Comparison of ENCODE assay signal across 31 mouse cellular contexts in the genomic region with DNA sequence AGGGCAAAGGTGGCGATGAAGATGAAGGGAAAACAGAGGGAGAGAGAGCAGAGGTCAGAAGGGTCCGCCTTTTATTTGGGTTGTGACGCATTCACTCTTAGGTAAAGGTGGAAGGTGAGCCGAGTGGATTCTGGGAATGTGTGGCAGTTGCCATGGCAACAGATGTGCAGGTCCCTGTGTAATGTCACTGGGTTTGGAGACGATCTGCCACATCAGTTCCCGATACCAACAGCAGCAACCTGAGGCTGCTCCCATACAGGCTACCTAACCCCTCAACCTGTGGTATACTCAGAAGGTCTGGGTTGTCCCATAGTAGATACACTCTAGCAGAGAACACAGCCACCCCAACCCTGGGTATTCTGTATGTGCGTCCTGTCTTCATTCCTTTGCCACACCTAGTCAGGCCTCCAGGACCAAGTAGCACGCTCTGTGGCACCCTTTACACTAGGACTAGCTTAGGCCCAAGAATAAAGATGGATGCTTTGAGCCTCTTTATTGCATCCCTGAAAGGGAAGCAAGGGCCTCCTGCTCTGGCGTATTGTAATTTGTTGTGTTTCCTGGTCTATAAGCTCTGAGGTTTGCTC. TPM values are rescaled to one million over a fixed set of nuclear protein-coding genes. Genes with fewer than 3 reads are reported as not detected.
A peak's percentile ranks its signal among the peaks of the same experiment; 100 is the strongest.
DNase-seq lines count a peak whose midpoint lies in the region; ATAC-seq and TF ChIP-seq lines count a peak whose summit lies in the region.
"Had no signal": no experiment of that assay in that cellular context is flagged by ENCODE, and none has a peak within 500 bp of the region (broad histone marks: within the 10 kb centered on the region; RNA-seq: fewer than 3 reads in every experiment).

No protein-coding gene starts in this region.

- no peak for TF ChIP-seq POLR2A in brain, embryonic 14.5 days (IDR thresholded peaks at IDR 0.05; ENCODE audit: borderline replicate concordance, extremely low read depth, insufficient read depth, insufficient read length, poor library complexity, severe bottlenecking)
- no peak for TF ChIP-seq POLR2A in thymus, adult 2 months (IDR thresholded peaks at IDR 0.05; ENCODE audit: control insufficient read depth, extremely low read depth, insufficient read depth, low read length, poor library complexity)

- no peak overlapping the region for H3K27ac ChIP-seq in midbrain, embryonic 10.5 days (replicated peaks)
- no peak overlapping the region for H3K27ac ChIP-seq in midbrain, embryonic 13.5 days
- H3K27ac ChIP-seq in midbrain, postnatal 0 days (ENCODE audit: low read depth, low read length): no peak overlapping the region
- no peak overlapping the region for H3K27ac ChIP-seq in thymus, adult 2 months (ENCODE audit: control insufficient read depth, insufficient read depth, low read length)
- H3K27ac ChIP-seq: embryonic facial prominence, embryonic 12.5 days; liver, embryonic 15.5 days had no signal

- H3K27me3 ChIP-seq in midbrain, embryonic 10.5 days (ENCODE audit: low read depth, poor library complexity, severe bottlenecking): no peaks in the 10 kb centered on the region
- no peaks in the 10 kb centered on the region for H3K27me3 ChIP-seq in midbrain, embryonic 13.5 days
- H3K27me3 ChIP-seq in midbrain, postnatal 0 days (ENCODE audit: insufficient read depth, low read length): no peaks in the 10 kb centered on the region
- H3K27me3 ChIP-seq in thymus, adult 2 months (ENCODE audit: control insufficient read depth, insufficient read depth, low read length): no peaks in the 10 kb centered on the region
- H3K27me3 ChIP-seq: embryonic facial prominence, embryonic 12.5 days; liver, embryonic 15.5 days had no signal

- WGBS in midbrain, embryonic 10.5 days: 86% methylated on average over 9 of the region's 9 CpGs
- WGBS in midbrain, embryonic 13.5 days: 75% methylated on average over 9 of the region's 9 CpGs
- WGBS in midbrain, postnatal 0 days: 71% methylated on average over 9 of the region's 9 CpGs
- WGBS in thymus, adult 2 months: 95% methylated on average over 9 of the region's 9 CpGs

- no peak overlapping the region for H3K4me2 ChIP-seq in midbrain, embryonic 13.5 days (replicated peaks)
- no peak overlapping the region for H3K4me2 ChIP-seq in midbrain, postnatal 0 days (ENCODE audit: low read depth, low read length, poor library complexity, severe bottlenecking)
- H3K4me2 ChIP-seq: embryonic facial prominence, embryonic 12.5 days; heart, embryonic 11.5 days; liver, embryonic 15.5 days; lung, embryonic 14.5 days had no signal

- peak; percentile 69 for DNase-seq in heart, adult 11 months
- no peak for DNase-seq in heart, postnatal 36 days
- peak; percentile 10 for DNase-seq in midbrain, embryonic 10.5 days (ENCODE audit: low spot score)
- peak; percentile 51 for DNase-seq in brain, embryonic 14.5 days (ENCODE audit: low read depth)
- peak; percentile 32 for DNase-seq in midbrain, postnatal 0 days (ENCODE audit: low spot score)
- DNase-seq in thymus, adult 2 months: no peak
- DNase-seq: adrenal gland, adult 2 months; cerebellum, adult 11 months; cerebellum, adult 9-11 months; embryo, embryonic 11 days; gastrocnemius, postnatal 14 days; kidney, adult 11 months; kidney, postnatal 14 days; layer of hippocampus, adult 9-11 months; liver; lung, embryonic 14.5 days; lung, postnatal 14 days; spleen, adult 18-20 months; thymus, postnatal 36 days had no signal

- H3K4me3 ChIP-seq in midbrain, embryonic 10.5 days: no peak overlapping the region
- H3K4me3 ChIP-seq in midbrain, embryonic 13.5 days (replicated peaks): no peak overlapping the region
- H3K4me3 ChIP-seq in midbrain, postnatal 0 days (ENCODE audit: low read depth, low read length): no peak overlapping the region
- H3K4me3 ChIP-seq in thymus, adult 2 months (ENCODE audit: control insufficient read depth, insufficient read depth, low read length): no peak overlapping the region
- H3K4me3 ChIP-seq: embryonic facial prominence, embryonic 12.5 days; liver, embryonic 15.5 days had no signal

- H3K36me3 ChIP-seq in midbrain, embryonic 10.5 days: no peaks in the 10 kb centered on the region
- H3K36me3 ChIP-seq in midbrain, embryonic 13.5 days: no peaks in the 10 kb centered on the region
- no peaks in the 10 kb centered on the region for H3K36me3 ChIP-seq in midbrain, postnatal 0 days (ENCODE audit: insufficient read depth, low read length)
- H3K36me3 ChIP-seq in thymus, adult 2 months (ENCODE audit: control insufficient read depth, insufficient read depth, low read length): no peaks in the 10 kb centered on the region
- H3K36me3 ChIP-seq: embryonic facial prominence, embryonic 12.5 days; liver, embryonic 15.5 days had no signal

- intact Hi-C loops in heart, postnatal 36 days (cut with DNase I): no loop called here

- no peak for TF ChIP-seq CTCF in brain, embryonic 14.5 days (IDR thresholded peaks at IDR 0.05; ENCODE audit: borderline replicate concordance, extremely low read depth, insufficient read depth, insufficient read length)
- no peak for TF ChIP-seq CTCF in midbrain, postnatal 0 days (IDR thresholded peaks at IDR 0.05)
- TF ChIP-seq CTCF in thymus, adult 2 months (IDR thresholded peaks at IDR 0.05; ENCODE audit: borderline replicate concordance, control insufficient read depth, extremely low read depth, insufficient read depth, low read length, poor library complexity): no peak

- ATAC-seq in midbrain, embryonic 13.5 days: no peak
- no peak; the same call in 1 of the 2 replicates for ATAC-seq in midbrain, postnatal 0 days (ENCODE audit: low FRiP score)
- ATAC-seq: activated CD4-positive, CD25-positive, alpha-beta regulatory T cell, adult 4 months; CD4-positive, CD25-positive, alpha-beta regulatory T cell, adult 4 months; inflammation-experienced regulatory T-cells, adult 6 months had no signal

- H3K9me3 ChIP-seq in midbrain, embryonic 10.5 days (replicated peaks): no peaks in the 10 kb centered on the region
- no peaks in the 10 kb centered on the region for H3K9me3 ChIP-seq in midbrain, embryonic 13.5 days
- no peaks in the 10 kb centered on the region for H3K9me3 ChIP-seq in midbrain, postnatal 0 days (ENCODE audit: low read length)
- H3K9me3 ChIP-seq: embryonic facial prominence, embryonic 12.5 days; liver, embryonic 15.5 days had no signal

- H3K4me1 ChIP-seq in midbrain, embryonic 10.5 days: no peaks in the 10 kb centered on the region
- H3K4me1 ChIP-seq in midbrain, embryonic 13.5 days (replicated peaks): no peaks in the 10 kb centered on the region
- H3K4me1 ChIP-seq in midbrain, postnatal 0 days (ENCODE audit: insufficient read depth, low read length): no peaks in the 10 kb centered on the region
- H3K4me1 ChIP-seq in thymus, adult 2 months (replicated peaks; ENCODE audit: control insufficient read depth, insufficient read depth, low read length): no peaks in the 10 kb centered on the region
- H3K4me1 ChIP-seq: liver, embryonic 15.5 days had no signal

- no peak overlapping the region for H3K9ac ChIP-seq in midbrain, embryonic 13.5 days (replicated peaks)
- no peak overlapping the region for H3K9ac ChIP-seq in midbrain, postnatal 0 days (replicated peaks; ENCODE audit: low read length, poor library complexity, severe bottlenecking)
- H3K9ac ChIP-seq: embryonic facial prominence, embryonic 12.5 days; liver, embryonic 15.5 days; lung, embryonic 14.5 days had no signal

RNA-seq across cellular contexts. Expression of a gene that starts 41.9 kb away (rescaled TPM):
- total RNA-seq in heart, postnatal 36 days (2021): not detected
- not detected in 2 replicates for polyA plus RNA-seq in midbrain, embryonic 10.5 days (2016; fragmentation: Nextera tagmentation; extraction: Ambion mirVana)
- not detected in 2 replicates for polyA plus RNA-seq in midbrain, embryonic 13.5 days (2015; fragmentation: Nextera tagmentation; extraction: Ambion mirVana)
- 0.04 TPM in 1 of 2 replicates, not detected in the other for polyA plus RNA-seq in brain, embryonic 14.5 days (2012; rRNA removed)
- 0.09 and 0.38 TPM in 2 replicates for total RNA-seq in midbrain, postnatal 0 days (2014; rRNA removed)
- polyA plus RNA-seq in midbrain, postnatal 0 days (2015; fragmentation: Nextera tagmentation; extraction: Ambion mirVana): 0.14 and 0.21 TPM in 2 replicates
- polyA plus RNA-seq in thymus, adult 2 months (2012; rRNA removed): 0.04 TPM in 1 of 2 replicates, not detected in the other
- total RNA-seq: adrenal gland, adult 2 months; gastrocnemius, postnatal 14 days; granulocyte monocyte progenitor cell, adult 5-6 weeks; hematopoietic stem cell, adult 5-6 weeks; neutrophil, adult 5-6 weeks had no signal
- polyA plus RNA-seq: activated CD4-positive, CD25-positive, alpha-beta regulatory T cell, adult 4 months; adrenal gland, adult 2 months; CD4-positive, CD25-positive, alpha-beta regulatory T cell, adult 4 months; embryonic facial prominence, embryonic 12.5 days; heart, embryonic 11.5 days; inflammation-experienced regulatory T-cells, adult 6 months; liver, embryonic 15.5 days; neural tube, embryonic 11.5 days; stomach, embryonic 16.5 days had no signal

Comparison
In these comparisons a context has a peak if more than half of its experiments do, and no peak if none do; other contexts are left out.
1. DNase-seq: peak in heart, adult 11 months (single experiment), midbrain, embryonic 10.5 days (single experiment), brain, embryonic 14.5 days (single experiment) and midbrain, postnatal 0 days (single experiment); none in heart, postnatal 36 days (0 of 2) and thymus, adult 2 months (single experiment).